Mouse (Mus musculus): Measurements from ENCODE around the gene Olfr1052. TPM values are rescaled to one million over a fixed set of nuclear protein-coding genes. Genes with fewer than 3 reads are reported as not detected.
"Not testable (repeated sequence)": the region's sequence is repeated elsewhere in the genome, so short reads cannot be mapped to it uniquely, and the experiment has no call there.

Gene Olfr1052
- polyA plus RNA-seq (2015; fragmentation: Nextera tagmentation; extraction: Ambion mirVana) = not detected in 2 replicates

- Histone ChIP-seq H3K9me3 (replicated peaks; ENCODE audit: control insufficient read depth, low read length) (no peaks in the 10 kb centered on the region), H3K9ac (ENCODE audit: low read length) (no peak within 1 kb of the TSS), H3K36me3 (ENCODE audit: control insufficient read depth, insufficient read depth, low read length) (no peaks in the 10 kb centered on the region), H3K27me3 (ENCODE audit: control insufficient read depth, insufficient read depth, low read length) (no peaks in the 10 kb centered on the region), H3K4me2 (ENCODE audit: low read depth, low read length) (no peak within 1 kb of the TSS), H3K27ac (ENCODE audit: low read length) (no peak within 1 kb of the TSS), H3K4me1 (ENCODE audit: control insufficient read depth, insufficient read depth, low read length) (no peaks in the 10 kb centered on the region), H3K4me3 (replicated peaks; ENCODE audit: low read length) (no peak within 1 kb of the TSS)
- no peak for ATAC-seq (ENCODE audit: insufficient read depth, low FRiP score)
These were observed at the start of gene Olfr1052 for GRCm38 (mm10) chr2:86292155-86292554. Olfr1052 (plus strand) TSS chr2:86292455.

GRCm38 (mm10) chr2:86258228-86258627 is 34.0 kb upstream of the Olfr1052 start, which contains the start of gene Olfr1049:
Olfr1049 (minus strand) TSS chr2:86258328.
- not testable (repeated sequence) for H3K4me3 ChIP-seq (replicated peaks; ENCODE audit: low read length); H3K9me3 ChIP-seq (replicated peaks; ENCODE audit: control insufficient read depth, low read length); H3K36me3 ChIP-seq (ENCODE audit: control insufficient read depth, insufficient read depth, low read length); H3K4me1 ChIP-seq (ENCODE audit: control insufficient read depth, insufficient read depth, low read length); H3K4me2 ChIP-seq (ENCODE audit: low read depth, low read length); H3K27me3 ChIP-seq (ENCODE audit: control insufficient read depth, insufficient read depth, low read length); H3K9ac ChIP-seq (ENCODE audit: low read length); H3K27ac ChIP-seq (ENCODE audit: low read length); ATAC-seq (ENCODE audit: insufficient read depth, low FRiP score)

GRCm38 (mm10) chr2:86278988-86279387 is 13.3 kb upstream of the Olfr1052 start, which contains the start of gene Olfr1051:
Olfr1051 (minus strand) TSS chr2:86279088.
- not testable (repeated sequence) for H3K27me3 ChIP-seq (ENCODE audit: control insufficient read depth, insufficient read depth, low read length); H3K4me2 ChIP-seq (ENCODE audit: low read depth, low read length); H3K9me3 ChIP-seq (replicated peaks; ENCODE audit: control insufficient read depth, low read length); H3K36me3 ChIP-seq (ENCODE audit: control insufficient read depth, insufficient read depth, low read length); H3K4me1 ChIP-seq (ENCODE audit: control insufficient read depth, insufficient read depth, low read length); H3K27ac ChIP-seq (ENCODE audit: low read length); ATAC-seq (ENCODE audit: insufficient read depth, low FRiP score); H3K9ac ChIP-seq (ENCODE audit: low read length); H3K4me3 ChIP-seq (replicated peaks; ENCODE audit: low read length)

GRCm38 (mm10) chr2:86315184-86315583 is 22.9 kb downstream of the Olfr1052 start, which contains the start of gene Olfr1053:
Olfr1053 (minus strand) TSS chr2:86315284.
- H3K27me3 ChIP-seq (ENCODE audit: control insufficient read depth, insufficient read depth, low read length) = no peaks in the 10 kb centered on the region
- ATAC-seq (ENCODE audit: insufficient read depth, low FRiP score) = no peak
- H3K27ac ChIP-seq (ENCODE audit: low read length) = no peak within 1 kb of the TSS
- H3K4me3 ChIP-seq (replicated peaks; ENCODE audit: low read length) = no peak within 1 kb of the TSS
- H3K4me1 ChIP-seq (ENCODE audit: control insufficient read depth, insufficient read depth, low read length) = no peaks in the 10 kb centered on the region
- no peak within 1 kb of the TSS for H3K4me2 ChIP-seq (ENCODE audit: low read depth, low read length)
- H3K9me3 ChIP-seq (replicated peaks; ENCODE audit: control insufficient read depth, low read length) = no peaks in the 10 kb centered on the region
- H3K36me3 ChIP-seq (ENCODE audit: control insufficient read depth, insufficient read depth, low read length) = no peaks in the 10 kb centered on the region
- WGBS = 67% methylated on average over 3 of the region's 3 CpGs
- H3K9ac ChIP-seq (ENCODE audit: low read length) = no peak within 1 kb of the TSS

- WGBS = 82% methylated on average over 3 of the region's 3 CpGs
- Histone ChIP-seq H3K27ac (ENCODE audit: low read length) (no peak within 1 kb of the TSS), H3K27me3 (ENCODE audit: control insufficient read depth, insufficient read depth, low read length) (no peaks in the 10 kb centered on the region), H3K4me2 (ENCODE audit: low read depth, low read length) (no peak within 1 kb of the TSS), H3K36me3 (ENCODE audit: control insufficient read depth, insufficient read depth, low read length) (no peaks in the 10 kb centered on the region), H3K9me3 (replicated peaks; ENCODE audit: control insufficient read depth, low read length) (no peaks in the 10 kb centered on the region), H3K4me1 (ENCODE audit: control insufficient read depth, insufficient read depth, low read length) (no peaks in the 10 kb centered on the region), H3K4me3 (replicated peaks; ENCODE audit: low read length) (no peak within 1 kb of the TSS), H3K9ac (ENCODE audit: low read length) (no peak within 1 kb of the TSS)
- no peak for ATAC-seq (ENCODE audit: insufficient read depth, low FRiP score)
These were observed 43.1 kb downstream of the Olfr1052 start, which contains the start of gene Olfr1054 for GRCm38 (mm10) chr2:86335333-86335732. Olfr1054 (minus strand) TSS chr2:86335433.

Other genes starting within 250 kb of the Olfr1052 start
- 0.06 and 0.09 TPM in 2 replicates for gene Olfr1034, start 246.6 kb upstream of the Olfr1052 start, polyA plus RNA-seq (2015; fragmentation: Nextera tagmentation; extraction: Ambion mirVana)
- gene Olfr1036, start 218.5 kb upstream of the Olfr1052 start, polyA plus RNA-seq (2015; fragmentation: Nextera tagmentation; extraction: Ambion mirVana) = not detected in 2 replicates
- gene Olfr1037, start 205.1 kb upstream of the Olfr1052 start, polyA plus RNA-seq (2015; fragmentation: Nextera tagmentation; extraction: Ambion mirVana) = not detected in 2 replicates
- not detected in 2 replicates for gene Olfr1039, start 156.5 kb upstream of the Olfr1052 start, polyA plus RNA-seq (2015; fragmentation: Nextera tagmentation; extraction: Ambion mirVana)
- not detected in 2 replicates for gene Olfr1040, start 145.7 kb upstream of the Olfr1052 start, polyA plus RNA-seq (2015; fragmentation: Nextera tagmentation; extraction: Ambion mirVana)
- not detected in 2 replicates for gene Olfr1042, start 130.6 kb upstream of the Olfr1052 start, polyA plus RNA-seq (2015; fragmentation: Nextera tagmentation; extraction: Ambion mirVana)
- gene Olfr1043, start 124.9 kb upstream of the Olfr1052 start, polyA plus RNA-seq (2015; fragmentation: Nextera tagmentation; extraction: Ambion mirVana) = not detected in 2 replicates
- not detected in 2 replicates for gene Olfr1044, start 114.6 kb upstream of the Olfr1052 start, polyA plus RNA-seq (2015; fragmentation: Nextera tagmentation; extraction: Ambion mirVana)
- gene Olfr52, start 106.8 kb upstream of the Olfr1052 start, polyA plus RNA-seq (2015; fragmentation: Nextera tagmentation; extraction: Ambion mirVana) = not detected in 2 replicates
- gene Olfr1045, start 89.4 kb upstream of the Olfr1052 start, polyA plus RNA-seq (2015; fragmentation: Nextera tagmentation; extraction: Ambion mirVana) = not detected in 2 replicates
- gene Olfr1046, start 73.1 kb upstream of the Olfr1052 start, polyA plus RNA-seq (2015; fragmentation: Nextera tagmentation; extraction: Ambion mirVana) = not detected in 2 replicates
- gene Olfr1047, start 61.1 kb upstream of the Olfr1052 start, polyA plus RNA-seq (2015; fragmentation: Nextera tagmentation; extraction: Ambion mirVana) = not detected in 2 replicates
- gene Olfr1048, start 52.2 kb upstream of the Olfr1052 start, polyA plus RNA-seq (2015; fragmentation: Nextera tagmentation; extraction: Ambion mirVana) = not detected in 2 replicates
- not detected in 2 replicates for gene Olfr1049, start 34.1 kb upstream of the Olfr1052 start, polyA plus RNA-seq (2015; fragmentation: Nextera tagmentation; extraction: Ambion mirVana)
- not detected in 2 replicates for gene Olfr1051, start 13.4 kb upstream of the Olfr1052 start, polyA plus RNA-seq (2015; fragmentation: Nextera tagmentation; extraction: Ambion mirVana)
- not detected in 2 replicates for gene Olfr1053, start 22.8 kb downstream of the Olfr1052 start, polyA plus RNA-seq (2015; fragmentation: Nextera tagmentation; extraction: Ambion mirVana)
- not detected in 2 replicates for gene Olfr1054, start 43.0 kb downstream of the Olfr1052 start, polyA plus RNA-seq (2015; fragmentation: Nextera tagmentation; extraction: Ambion mirVana)
- not detected in 2 replicates for gene Olfr1055, start 57.8 kb downstream of the Olfr1052 start, polyA plus RNA-seq (2015; fragmentation: Nextera tagmentation; extraction: Ambion mirVana)
- gene Olfr1056, start 70.0 kb downstream of the Olfr1052 start, polyA plus RNA-seq (2015; fragmentation: Nextera tagmentation; extraction: Ambion mirVana) = not detected in 2 replicates
- not detected in 2 replicates for gene Olfr1057, start 85.9 kb downstream of the Olfr1052 start, polyA plus RNA-seq (2015; fragmentation: Nextera tagmentation; extraction: Ambion mirVana)
- not detected in 2 replicates for gene Olfr1058, start 96.1 kb downstream of the Olfr1052 start, polyA plus RNA-seq (2015; fragmentation: Nextera tagmentation; extraction: Ambion mirVana)
- gene Olfr1061, start 121.6 kb downstream of the Olfr1052 start, polyA plus RNA-seq (2015; fragmentation: Nextera tagmentation; extraction: Ambion mirVana) = not detected in 2 replicates
- gene Olfr1062, start 134.3 kb downstream of the Olfr1052 start, polyA plus RNA-seq (2015; fragmentation: Nextera tagmentation; extraction: Ambion mirVana) = not detected in 2 replicates
- gene Olfr1065, start 158.1 kb downstream of the Olfr1052 start, polyA plus RNA-seq (2015; fragmentation: Nextera tagmentation; extraction: Ambion mirVana) = not detected in 2 replicates
- not detected in 2 replicates for gene Olfr1066, start 163.8 kb downstream of the Olfr1052 start, polyA plus RNA-seq (2015; fragmentation: Nextera tagmentation; extraction: Ambion mirVana)
- gene Olfr228, start 194.9 kb downstream of the Olfr1052 start, polyA plus RNA-seq (2015; fragmentation: Nextera tagmentation; extraction: Ambion mirVana) = not detected in 2 replicates
- gene Olfr1076, start 216.0 kb downstream of the Olfr1052 start, polyA plus RNA-seq (2015; fragmentation: Nextera tagmentation; extraction: Ambion mirVana) = not detected in 2 replicates

Data from stomach, embryonic 16.5 days (tissue).